Mouse (Mus musculus): ENCODE results near the gene Mfap5.

- TF ChIP-seq CTCF (IDR thresholded peaks at IDR 0.05; ENCODE audit: control insufficient read depth, insufficient read depth, insufficient replicate concordance, low read depth, low read length) (no peak), POLR2A (IDR thresholded peaks at IDR 0.05; ENCODE audit: control insufficient read depth, low read depth, low read length) (no peak)
Measured at GRCm38 (mm10) chr6:122544672-122545071, 39.0 kb downstream of the Mfap5 start.

All from testis, adult 2 months (tissue).